Mouse (Mus musculus): ENCODE data around the gene Susd1. TPM values are rescaled to one million over a fixed set of nuclear protein-coding genes. Genes with fewer than 3 reads are reported as not detected.

Susd1 gene
- total and polyA plus RNA-seq, 3 experiments, result 49.0 to 180 (median 67.6) TPM

DNA sequence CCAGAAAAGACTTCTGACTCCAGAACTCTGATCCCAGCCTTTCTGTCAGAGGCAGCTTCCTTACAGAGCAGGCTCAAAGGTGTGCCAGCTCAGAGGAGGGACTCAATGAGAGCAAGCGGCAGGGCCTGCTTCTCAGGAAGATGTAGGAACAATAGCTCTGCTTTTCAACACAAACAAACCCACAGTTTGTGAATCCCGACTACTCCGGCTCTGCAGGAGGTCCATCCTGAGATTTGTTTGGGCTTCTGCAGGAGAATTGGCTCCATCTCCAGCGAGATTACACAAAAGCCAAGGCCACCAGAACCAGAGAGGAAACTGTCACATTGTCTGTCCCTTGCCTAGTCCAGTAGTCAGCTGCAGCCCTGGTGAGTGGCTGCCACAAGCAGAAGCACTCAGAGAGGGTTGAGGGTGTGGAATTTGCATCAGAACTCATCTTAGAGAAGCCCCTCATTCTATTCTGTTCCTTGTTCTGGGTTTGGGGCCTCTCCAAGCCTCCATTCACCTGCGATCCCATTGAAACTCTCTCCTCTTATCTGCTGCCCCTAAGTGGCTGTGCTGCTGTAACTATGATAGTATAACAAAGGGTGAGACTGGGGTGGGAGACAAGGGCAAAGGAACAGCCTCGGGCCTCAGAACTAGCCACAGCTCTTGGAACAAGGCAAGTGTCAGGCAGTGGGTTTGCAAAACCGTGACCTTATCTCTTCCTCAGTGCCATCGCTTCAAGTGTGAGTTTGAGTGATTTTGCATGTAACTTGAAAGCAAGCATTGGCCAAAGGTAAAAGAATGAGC lies 155.5 kb downstream of the Susd1 start:
- Histone ChIP-seq H3K36me3 (ENCODE audit: control insufficient read depth in 1 of 2, insufficient read depth in 2 of 2, low read length in 2 of 2) (peaks cover 0 to 20% of the 10 kb centered on the region in 2 experiments; a peak in 2 of 4 replicates), H3K27me3 (ENCODE audit: control insufficient read depth in 1 of 2, insufficient read depth in 2 of 2, low read length in 2 of 2) (no peaks in the 10 kb centered on the region), H3K4me3 (ENCODE audit: control insufficient read depth in 1 of 2, insufficient read depth in 1 of 2, low read depth in 2 of 2, low read length in 2 of 2) (no peak overlapping the region), H3K9ac (ENCODE audit: control insufficient read depth, low read depth, low read length, poor library complexity, severe bottlenecking) (no peak overlapping the region), H3K4me1 (ENCODE audit: control insufficient read depth in 1 of 2, insufficient read depth in 2 of 2, low read length in 2 of 2) (peaks cover 12 to 35% of the 10 kb centered on the region in 2 experiments), H3K27ac (ENCODE audit: control insufficient read depth, low read depth, low read length) (no peak overlapping the region), H3K9me3 (replicated peaks; ENCODE audit: insufficient read depth, low read length) (no peaks in the 10 kb centered on the region), H3K79me2 (ENCODE audit: control insufficient read depth, insufficient read depth, low read length, poor library complexity) (no peaks in the 10 kb centered on the region)
- no peak for DNase-seq (ENCODE audit: low read depth, low spot score)
- no peak for TF ChIP-seq USF1 (IDR thresholded peaks at IDR 0.05; ENCODE audit: low read depth, low read length)
- TF ChIP-seq JUND (IDR thresholded peaks at IDR 0.05; ENCODE audit: low read depth, low read length), result no peak
- TF ChIP-seq MAZ (IDR thresholded peaks at IDR 0.05; ENCODE audit: low read depth, low read length), result no peak
- TF ChIP-seq TCF12 (IDR thresholded peaks at IDR 0.05; ENCODE audit: low read depth, low read length), result 0 out of 2 replicates have a peak, but pooled peaks have one; percentile 22

DNA sequence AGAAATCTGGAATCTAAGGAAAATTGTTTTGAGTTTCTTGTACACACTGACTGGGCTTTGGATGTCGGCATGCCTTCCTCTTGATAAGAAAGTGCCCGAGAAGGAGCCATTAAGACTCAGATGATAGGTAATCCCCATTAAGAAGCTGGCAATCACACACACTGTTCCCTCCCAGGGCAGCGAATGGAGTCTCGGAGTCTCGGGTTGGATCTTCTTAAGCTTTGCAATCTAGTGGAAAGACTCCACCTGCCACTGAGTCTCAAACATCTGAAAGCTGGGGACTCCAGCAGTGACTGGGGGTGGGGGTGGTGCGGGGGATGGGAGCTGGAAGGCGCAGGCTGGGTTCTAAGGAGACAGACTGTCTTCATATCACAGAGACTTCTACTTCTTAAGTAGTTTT lies 156.3 kb downstream of the Susd1 start:
- Histone ChIP-seq H3K79me2 (ENCODE audit: control insufficient read depth, insufficient read depth, low read length, poor library complexity) (no peaks in the 10 kb centered on the region), H3K27me3 (ENCODE audit: control insufficient read depth in 1 of 2, insufficient read depth in 2 of 2, low read length in 2 of 2) (no peaks in the 10 kb centered on the region), H3K9ac (ENCODE audit: control insufficient read depth, low read depth, low read length, poor library complexity, severe bottlenecking) (no peak overlapping the region), H3K4me1 (ENCODE audit: control insufficient read depth in 1 of 2, insufficient read depth in 2 of 2, low read length in 2 of 2) (peaks cover 16 to 36% of the 10 kb centered on the region in 2 experiments), H3K9me3 (replicated peaks; ENCODE audit: insufficient read depth, low read length) (no peaks in the 10 kb centered on the region), H3K4me3 (ENCODE audit: control insufficient read depth in 1 of 2, insufficient read depth in 1 of 2, low read depth in 2 of 2, low read length in 2 of 2) (no peak overlapping the region), H3K36me3 (ENCODE audit: control insufficient read depth in 1 of 2, insufficient read depth in 2 of 2, low read length in 2 of 2) (peaks cover 0 to 24% of the 10 kb centered on the region in 2 experiments; a peak in 2 of 4 replicates), H3K27ac (ENCODE audit: control insufficient read depth, low read depth, low read length) (no peak overlapping the region)
- no peak for DNase-seq (ENCODE audit: low read depth, low spot score)
- TF ChIP-seq MYB (IDR thresholded peaks at IDR 0.05; ENCODE audit: low read depth, low read length), result no peak
- no peak for TF ChIP-seq CHD2 (IDR thresholded peaks at IDR 0.05; ENCODE audit: low read length)

DNA sequence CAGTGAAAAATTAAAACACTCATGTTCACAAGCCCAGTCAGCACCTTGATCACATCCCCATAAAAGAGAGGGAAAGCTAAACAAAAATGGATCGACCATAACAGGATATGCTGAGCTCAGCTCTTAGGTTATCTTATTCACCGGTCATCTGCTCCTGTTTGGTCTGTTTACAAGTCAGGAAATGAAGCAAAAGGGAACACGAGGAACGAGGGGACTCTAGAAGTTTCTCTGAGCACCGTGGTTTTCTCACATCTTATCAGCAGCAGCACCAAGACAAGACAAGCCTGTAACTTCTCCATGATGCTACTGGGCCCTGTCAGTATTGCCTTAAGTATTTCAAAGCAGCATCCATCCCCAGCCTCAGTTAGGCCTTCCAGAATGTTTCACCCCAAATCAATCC lies 157.6 kb downstream of the Susd1 start:
- peak; percentile 80 for DNase-seq (ENCODE audit: low read depth, low spot score)
- Histone ChIP-seq H3K79me2 (ENCODE audit: control insufficient read depth, insufficient read depth, low read length, poor library complexity) (no peaks in the 10 kb centered on the region), H3K9ac (ENCODE audit: control insufficient read depth, low read depth, low read length, poor library complexity, severe bottlenecking) (no peak overlapping the region), H3K9me3 (replicated peaks; ENCODE audit: insufficient read depth, low read length) (no peaks in the 10 kb centered on the region), H3K27me3 (ENCODE audit: control insufficient read depth in 1 of 2, insufficient read depth in 2 of 2, low read length in 2 of 2) (no peaks in the 10 kb centered on the region), H3K36me3 (ENCODE audit: control insufficient read depth in 1 of 2, insufficient read depth in 2 of 2, low read length in 2 of 2) (peaks cover 0 to 34% of the 10 kb centered on the region in 2 experiments; a peak in 2 of 4 replicates), H3K4me1 (ENCODE audit: control insufficient read depth in 1 of 2, insufficient read depth in 2 of 2, low read length in 2 of 2) (peaks cover 22 to 41% of the 10 kb centered on the region in 2 experiments), H3K4me3 (ENCODE audit: control insufficient read depth in 1 of 2, insufficient read depth in 1 of 2, low read depth in 2 of 2, low read length in 2 of 2) (no peak overlapping the region), H3K27ac (ENCODE audit: control insufficient read depth, low read depth, low read length) (peak overlapping the region; percentile 43)
- TF ChIP-seq ETS1 (IDR thresholded peaks at IDR 0.05; ENCODE audit: low read depth, low read length) (peak; percentile 88), RCOR1 (IDR thresholded peaks at IDR 0.05; ENCODE audit: low read depth, low read length) (no peak), MYB (IDR thresholded peaks at IDR 0.05; ENCODE audit: low read depth, low read length) (no peak), KAT2A (conservative IDR thresholded peaks at IDR 0.05; ENCODE audit: low read depth, low read length) (no peak), CHD1 (IDR thresholded peaks at IDR 0.05; ENCODE audit: low read depth, low read length) (no peak), MAFK (IDR thresholded peaks at IDR 0.05; ENCODE audit: borderline replicate concordance, low read depth, low read length) (peak; percentile 96), SIN3A (IDR thresholded peaks at IDR 0.05; ENCODE audit: low read length) (peak; percentile 77), MYC (IDR thresholded peaks at IDR 0.05; ENCODE audit: low read depth, low read length) (peak; percentile 83), MAX (IDR thresholded peaks at IDR 0.05; ENCODE audit: low read length) (peak; percentile 90), USF1 (IDR thresholded peaks at IDR 0.05; ENCODE audit: low read depth, low read length) (no peak), SMC3 (IDR thresholded peaks at IDR 0.05; ENCODE audit: low read depth, low read length) (peak; percentile 24), TAL1 (IDR thresholded peaks at IDR 0.05; ENCODE audit: low read length) (peak; percentile 40), TCF12 (IDR thresholded peaks at IDR 0.05; ENCODE audit: low read depth, low read length) (peak; percentile 42; the same call in 1 of the 2 replicates), MXI1 (IDR thresholded peaks at IDR 0.05; ENCODE audit: low read depth, low read length) (peak; percentile 74; the same call in 1 of the 2 replicates), GATA1 (IDR thresholded peaks at IDR 0.05; ENCODE audit: low read depth, low read length) (peak; percentile 80), EP300 (IDR thresholded peaks at IDR 0.05; ENCODE audit: low read depth in 1 of 2, low read length in 2 of 2) (peak; percentile 54 to 67)

All from MEL (cell line).